Mouse (Mus musculus): ENCODE measurements at regions not wholly inside any gene's neighbourhood (a gene's known extent, or its start where the extent isn't known, plus 50 kb on each side); places are given as distances from the start of the nearest gene placed in this dataset.
A peak's percentile ranks its signal among the peaks of the same experiment; 100 is the strongest.

DNA sequence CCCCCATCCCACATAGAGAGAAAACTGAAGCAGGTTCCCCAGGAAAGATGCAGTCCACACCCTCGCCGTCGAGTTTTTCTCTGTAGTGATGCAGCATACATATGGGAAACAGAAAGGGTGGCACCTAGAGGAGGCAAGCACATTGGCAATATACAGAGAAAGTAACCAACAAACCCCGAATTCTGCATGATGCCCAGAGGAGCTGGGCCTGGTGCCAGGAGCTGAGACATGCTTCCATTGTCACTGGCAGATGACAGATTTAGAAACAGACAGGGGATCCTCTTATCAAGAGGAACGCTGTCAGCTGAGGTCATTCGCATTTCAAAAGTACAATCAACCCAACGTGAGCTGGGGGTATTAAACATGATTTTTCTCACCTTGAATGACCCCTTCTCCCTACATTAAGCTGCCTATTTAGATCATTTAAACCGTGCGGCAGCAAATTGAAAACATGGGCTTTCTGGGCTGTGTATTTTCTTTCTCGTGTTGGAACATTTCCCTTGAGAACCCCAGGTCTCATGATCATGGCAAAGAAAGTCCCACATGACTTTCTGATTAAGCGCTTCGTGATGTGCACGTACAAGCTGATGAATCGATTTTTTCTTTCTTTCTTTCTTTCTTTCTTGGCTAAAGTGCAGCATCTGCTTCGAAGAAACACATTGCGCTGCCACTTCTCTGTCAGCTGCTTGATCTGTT is 118.4 kb upstream of the Rnaseh2b start:
- no peak for DNase-seq (ENCODE audit: low read depth, low spot score)

DNA sequence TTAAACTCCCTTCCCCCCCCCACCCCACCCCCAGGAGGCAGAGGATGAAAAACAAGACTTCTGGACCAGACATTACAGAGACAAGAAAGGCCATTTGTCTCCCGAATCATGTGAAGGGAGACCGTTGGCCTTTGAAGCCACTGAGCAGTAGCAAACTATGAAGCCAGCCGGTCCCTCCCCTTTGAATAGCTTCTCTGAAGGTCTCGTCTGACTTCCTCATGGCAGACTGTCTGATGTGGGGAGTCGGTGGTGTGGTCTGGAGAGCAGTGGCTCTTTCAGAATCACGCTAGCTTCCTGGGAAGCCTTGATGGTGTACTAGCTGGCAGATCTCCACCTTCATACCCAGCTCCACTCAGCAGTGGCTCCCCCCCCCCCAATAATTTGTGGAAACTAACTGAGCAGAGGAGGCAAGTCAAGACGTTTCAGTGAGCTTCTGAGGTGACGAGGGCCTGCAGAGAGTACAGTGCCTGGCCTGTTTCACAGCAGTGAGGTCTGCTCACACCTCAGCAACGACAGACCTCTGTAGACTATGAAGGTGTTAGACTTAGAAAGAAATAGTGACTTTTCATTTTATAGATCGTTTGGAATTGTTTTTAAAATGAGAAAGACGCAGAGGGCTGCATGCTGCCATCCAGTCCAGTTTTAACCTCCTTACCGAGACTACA is 116.9 kb upstream of the Rnaseh2b start:
- no peak for DNase-seq (ENCODE audit: low read depth, low spot score)

GRCm38 (mm10) chr14:62177509-62177908 is 114.9 kb upstream of the Rnaseh2b start:
- DNase-seq (ENCODE audit: low read depth, low spot score) = no peak

DNA sequence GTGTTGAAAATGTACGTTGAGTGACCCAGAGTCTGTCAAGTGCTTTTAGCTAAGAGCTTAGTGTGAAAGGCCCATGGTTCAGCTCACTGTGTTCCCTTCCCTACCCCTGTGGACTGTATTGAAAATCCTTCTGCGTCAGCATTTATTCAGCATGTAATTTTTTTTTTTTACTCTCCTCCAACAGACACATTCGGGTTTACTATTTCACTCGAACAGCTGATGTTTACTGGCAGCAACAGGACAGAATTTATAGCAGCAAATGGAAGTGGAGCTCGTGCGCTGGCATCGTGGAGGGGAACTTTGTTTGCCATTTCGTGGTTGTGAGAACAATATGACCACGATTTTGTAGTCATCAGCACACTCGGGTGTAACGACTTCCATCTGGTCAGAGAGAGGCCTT is 105.0 kb upstream of the Rnaseh2b start:
- DNase-seq (ENCODE audit: low read depth, low spot score) = no peak

GRCm38 (mm10) chr14:62188147-62188885 is 104.1 kb upstream of the Rnaseh2b start:
- DNase-seq (ENCODE audit: low read depth, low spot score) = no peak

- DNase-seq (ENCODE audit: low read depth, low spot score) = no peak
These were observed 100.8 kb upstream of the Rnaseh2b start for GRCm38 (mm10) chr14:62191624-62192023.

DNA sequence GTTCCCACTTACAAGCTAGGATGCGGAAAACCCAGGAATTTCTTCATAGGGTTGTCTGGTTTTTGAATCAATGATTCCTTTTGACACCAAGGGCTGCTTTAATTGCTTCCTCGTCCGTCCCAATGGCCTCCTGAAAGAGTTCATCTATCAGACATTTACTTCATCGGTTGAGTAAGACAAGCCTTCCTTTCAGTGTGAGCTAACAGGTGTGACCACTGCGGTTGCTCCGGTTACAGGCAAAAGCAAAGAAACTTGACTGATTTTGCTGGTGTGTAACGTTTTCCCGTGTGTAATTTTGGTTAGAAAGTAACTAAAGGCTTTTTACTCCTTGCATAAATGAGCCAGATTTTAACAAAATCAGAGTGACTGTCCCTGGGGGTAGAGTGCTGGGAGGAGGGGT is 99.6 kb upstream of the Rnaseh2b start:
- DNase-seq (ENCODE audit: low read depth, low spot score) = no peak

- no peak for DNase-seq (ENCODE audit: low read depth, low spot score)
These were observed 99.0 kb upstream of the Rnaseh2b start for GRCm38 (mm10) chr14:62193371-62193770.

- DNase-seq (ENCODE audit: low read depth, low spot score) = no peak
These were observed 95.6 kb upstream of the Rnaseh2b start for GRCm38 (mm10) chr14:62196776-62197175.

GRCm38 (mm10) chr14:62198476-62199190 is 93.8 kb upstream of the Rnaseh2b start:
- no peak for DNase-seq (ENCODE audit: low read depth, low spot score)

DNA sequence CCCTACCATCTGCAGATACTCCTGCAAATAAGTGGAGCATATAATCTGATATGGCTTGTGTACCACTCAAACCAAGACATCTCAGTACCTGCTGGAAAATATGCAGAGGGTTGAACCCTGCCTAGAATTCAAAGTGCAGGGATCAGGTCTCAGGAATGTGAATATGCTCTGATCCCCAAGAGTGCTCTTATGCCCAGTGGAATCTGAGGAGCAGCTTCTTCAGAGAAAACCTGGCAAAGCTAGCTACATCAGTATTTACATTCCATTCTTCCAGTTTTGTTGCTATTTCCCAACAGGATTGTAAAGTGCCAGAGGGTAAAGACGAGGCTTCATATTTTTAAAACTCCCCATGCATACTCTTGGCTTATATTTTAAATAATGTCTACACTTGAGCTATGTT is 77.3 kb upstream of the Rnaseh2b start:
- no peak for DNase-seq (ENCODE audit: low read depth, low spot score)

DNA sequence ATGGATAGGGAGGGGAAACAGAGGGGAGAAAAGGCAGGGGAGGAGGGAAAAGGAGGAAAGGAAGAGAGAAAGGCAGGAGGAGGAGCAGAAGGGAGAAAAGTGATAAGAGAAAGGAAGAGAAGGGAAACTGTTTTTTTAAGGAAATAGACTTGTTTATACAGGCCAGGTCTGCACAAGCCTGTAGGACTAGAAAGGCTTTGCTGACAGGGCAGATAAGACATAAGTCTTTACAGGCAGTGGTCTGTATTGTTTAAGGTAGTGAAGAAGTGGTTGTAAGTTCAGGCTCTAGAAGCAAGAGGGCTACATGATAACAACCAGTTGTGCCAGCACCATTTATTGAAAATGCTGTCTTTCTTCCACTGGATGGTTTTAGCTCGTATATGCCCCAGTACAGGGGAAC is 75.4 kb upstream of the Rnaseh2b start:
- no peak for DNase-seq (ENCODE audit: low read depth, low spot score)

DNA sequence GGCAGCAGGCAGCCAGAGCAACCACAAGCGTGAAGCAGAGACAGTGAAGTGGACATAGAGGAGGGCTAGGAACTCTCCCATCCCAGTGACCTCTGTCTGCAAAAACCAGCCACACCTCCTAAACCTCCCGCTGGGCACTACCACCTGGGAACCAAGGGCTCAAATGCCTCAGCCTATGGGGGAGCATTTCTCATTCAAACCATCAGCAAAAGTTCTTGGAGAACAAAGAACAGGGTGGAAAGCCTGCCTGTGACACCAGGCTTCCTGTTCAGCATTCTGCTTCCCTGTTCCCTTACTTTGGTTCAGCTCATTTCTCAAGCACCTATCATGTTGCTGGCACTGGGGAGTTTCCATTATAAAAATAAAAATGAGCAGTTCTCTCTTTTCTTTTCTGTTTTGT is 74.4 kb upstream of the Rnaseh2b start:
- peak; percentile 72 for DNase-seq (ENCODE audit: low read depth, low spot score)

DNA sequence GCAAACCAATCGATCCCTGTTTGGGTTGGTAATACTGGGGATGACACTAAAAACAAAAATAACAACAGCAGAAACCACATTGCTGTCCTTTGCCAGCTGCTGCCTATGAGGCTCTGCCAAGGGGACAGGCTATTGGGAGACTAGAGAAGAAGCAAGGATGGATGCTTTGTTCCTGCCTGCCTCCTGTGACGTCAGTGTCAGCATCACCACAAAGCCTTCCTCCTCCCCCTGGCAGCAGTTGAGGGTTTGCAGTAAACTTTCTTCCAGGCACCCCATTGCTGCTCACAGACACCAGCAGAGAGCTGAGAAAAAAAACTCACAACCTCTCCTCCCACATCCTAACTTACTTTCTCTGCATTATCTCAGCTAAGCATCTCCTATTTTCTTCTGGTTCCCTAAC is 73.7 kb upstream of the Rnaseh2b start:
- DNase-seq (ENCODE audit: low read depth, low spot score) = peak; percentile 19

DNA sequence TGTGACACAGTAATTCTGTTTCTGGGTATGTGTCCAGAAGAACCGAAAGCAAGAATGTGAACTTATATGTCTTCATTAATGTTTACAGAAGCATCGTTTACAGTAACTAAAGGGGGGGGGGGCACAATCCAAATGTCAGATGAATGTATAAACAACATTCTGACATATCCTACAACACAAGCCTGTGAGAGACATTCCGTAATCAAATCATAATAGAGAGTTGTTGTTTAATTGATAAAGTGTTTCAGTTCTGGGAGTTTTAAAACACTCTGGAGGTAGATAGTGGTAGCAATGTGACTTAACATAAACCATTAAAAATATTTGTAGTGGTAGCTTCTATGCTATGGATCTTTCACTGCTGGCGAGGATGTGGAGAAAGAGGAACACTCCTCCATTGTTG is 71.6 kb upstream of the Rnaseh2b start:
- DNase-seq (ENCODE audit: low read depth, low spot score) = no peak

All from ZHBTc4 (cell line).